Mouse (Mus musculus) adrenal gland, postnatal 4 days (tissue): ENCODE data around the gene Khdc3. TPM values are rescaled to one million over a fixed set of nuclear protein-coding genes. Genes with fewer than 3 reads are reported as not detected.
"Not testable (repeated sequence)": the region's sequence is repeated elsewhere in the genome, so short reads cannot be mapped to it uniquely, and the experiment has no call there.

ENCODE experiments used
- DNase-seq, 2 experiments: peaks; one replicate each; pipeline ENCODE4 v3.0.0; 2021 to 2022; ENCODE audit warnings: low spot score in 2 of 2, mixed read lengths in 2 of 2
- total RNA-seq, 2 experiments: library from RNA; stranded (reverse); gene quantifications; 2 replicates each; pipeline ENCODE4 v1.2.3; 2021

Khdc3 gene
- total RNA-seq, 2 experiments from 2014 or later = 1.3 to 1.5 TPM

DNA sequence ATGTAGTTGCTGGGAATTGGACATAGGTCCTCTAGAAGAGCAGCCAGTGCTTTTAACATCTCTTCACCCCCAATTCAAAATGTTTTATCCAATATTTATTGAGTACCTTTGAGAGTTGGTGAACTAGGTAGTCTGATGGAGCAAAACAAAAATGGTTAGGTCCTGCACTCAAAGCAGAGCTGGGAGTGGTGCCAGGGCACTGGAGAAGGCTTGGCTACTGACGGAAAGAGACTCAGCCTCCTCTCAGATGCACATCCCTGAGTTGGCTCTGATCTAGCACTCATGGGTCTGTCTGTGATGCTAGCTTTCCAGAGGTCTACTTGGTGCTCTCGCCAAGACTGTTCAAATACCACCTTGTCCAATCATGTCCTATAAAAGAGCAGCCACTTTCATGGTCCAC is 3.7 kb upstream of the Khdc3 start:
- DNase-seq = no peak

GRCm38 (mm10) chr9:73102181-73102580 is 545 bp downstream of the Khdc3 start, which contains the start of gene Gm20509:
Gene Gm20509 (plus strand): TSS chr9:73102470.
- no peak for DNase-seq

- peak in 1 of 2 experiments; percentile 27 for DNase-seq
Measured at GRCm38 (mm10) chr9:73103159-73103879, 1.7 kb downstream of the Khdc3 start.

DNA sequence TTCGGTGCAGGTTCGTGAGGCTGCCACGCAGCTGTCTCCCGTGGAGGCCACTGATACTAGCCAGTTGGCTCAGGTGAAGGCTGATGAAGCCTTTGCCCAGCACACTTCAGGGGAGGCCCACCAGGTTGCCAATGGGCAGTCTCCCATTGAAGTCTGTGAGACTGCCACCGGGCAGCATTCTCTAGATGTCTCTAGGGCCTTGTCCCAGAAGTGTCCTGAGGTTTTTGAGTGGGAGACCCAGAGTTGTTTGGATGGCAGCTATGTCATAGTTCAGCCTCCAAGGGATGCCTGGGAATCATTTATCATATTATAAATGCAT is 2.2 kb downstream of the Khdc3 start:
- DNase-seq = no peak

- no peak for DNase-seq
Measured at GRCm38 (mm10) chr9:73105141-73105540, 3.5 kb downstream of the Khdc3 start.

DNA sequence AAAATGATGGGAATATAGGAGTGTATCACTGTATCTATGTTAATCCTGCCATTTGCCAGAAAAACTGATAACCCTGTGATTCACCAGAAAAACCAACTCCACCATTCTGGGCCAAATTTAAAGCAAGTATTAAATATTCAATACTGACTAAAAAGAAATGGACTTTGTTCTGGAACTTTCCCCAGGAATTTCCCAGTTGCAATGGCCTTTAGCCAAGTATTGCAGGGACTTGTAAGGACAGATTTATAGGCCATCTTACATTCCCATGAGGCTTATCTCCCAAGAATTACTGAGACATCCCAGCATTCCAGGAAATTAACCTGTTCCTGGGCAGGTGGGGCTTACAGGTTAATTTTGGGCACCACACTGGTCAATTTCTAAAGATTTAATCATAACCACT is 4.1 kb downstream of the Khdc3 start:
- no peak for DNase-seq

GRCm38 (mm10) chr9:73112919-73113906 is 11.6 kb downstream of the Khdc3 start, which contains the start of gene Rsl24d1:
Gene Rsl24d1 (plus strand): TSS chr9:73113426.
- peak; percentile 37 to 62 for DNase-seq

GRCm38 (mm10) chr9:73116704-73117103 is 15.1 kb downstream of the Khdc3 start:
- not testable (repeated sequence) for DNase-seq

- no peak for DNase-seq
Measured at GRCm38 (mm10) chr9:73118012-73118411, 16.4 kb downstream of the Khdc3 start.

GRCm38 (mm10) chr9:73121735-73122134 is 20.1 kb downstream of the Khdc3 start:
- DNase-seq = no peak

DNA sequence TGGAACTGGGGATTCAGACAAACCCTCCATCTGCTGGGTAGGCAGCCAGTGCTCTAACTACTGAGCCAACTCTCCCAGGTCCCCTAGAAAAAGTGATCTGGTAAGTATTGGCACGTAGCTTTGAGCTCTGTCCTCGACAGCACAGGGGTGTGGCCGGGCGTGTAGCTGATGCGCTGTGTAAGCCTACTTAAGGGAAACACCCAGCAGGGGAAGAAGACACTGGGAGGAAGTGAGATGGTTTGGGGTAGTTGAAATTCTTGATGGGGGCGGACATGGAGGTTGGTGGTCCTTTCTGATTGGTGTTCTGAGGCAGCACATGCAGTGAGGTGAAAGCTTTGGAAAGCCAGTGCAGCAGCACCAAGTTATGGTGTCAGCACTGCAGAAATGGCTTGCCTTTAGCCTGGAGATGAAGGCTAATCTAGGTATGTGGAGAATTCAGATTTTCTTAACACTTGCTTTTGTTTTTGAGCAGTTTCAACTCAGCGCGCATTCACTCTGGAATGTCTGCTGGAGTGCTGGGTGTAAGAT is 23.5 kb downstream of the Khdc3 start:
- DNase-seq = no peak

GRCm38 (mm10) chr9:73127457-73127856 is 25.8 kb downstream of the Khdc3 start:
- no peak for DNase-seq

GRCm38 (mm10) chr9:73129875-73130274 is 28.2 kb downstream of the Khdc3 start:
- DNase-seq = no peak

- no peak for DNase-seq
Measured at GRCm38 (mm10) chr9:73130529-73130928, 28.9 kb downstream of the Khdc3 start.

- DNase-seq = no peak
Measured at GRCm38 (mm10) chr9:73137341-73137886, 35.8 kb downstream of the Khdc3 start.

Other genes starting within 250 kb of the Khdc3 start
- gene Pygo1, start 176.2 kb upstream of the Khdc3 start, total RNA-seq = 1 to 10 TPM; 7.4 to 7.7 TPM
- 1 to 10 TPM; 1.7 to 1.8 TPM for gene Dyx1c1, start 143.1 kb upstream of the Khdc3 start, total RNA-seq
- gene Gm44503, start 143.0 kb upstream of the Khdc3 start, total RNA-seq = not detected
- 10 to 100 TPM; 14.1 to 15.1 TPM for gene Ccpg1os, start 116.5 kb upstream of the Khdc3 start, total RNA-seq
- gene Ccpg1, start 116.4 kb upstream of the Khdc3 start, total RNA-seq = 10 to 100 TPM; 81.5 to 91.7 TPM
- 10 to 100 TPM; 18.8 to 20.4 TPM for gene Pigb, start 61.5 kb upstream of the Khdc3 start, total RNA-seq
- 10 to 100 TPM; 47.4 to 49.5 TPM for gene Rab27a, start 57.0 kb upstream of the Khdc3 start, total RNA-seq
- not detected for gene Gm20509, start 634 bp downstream of the Khdc3 start, total RNA-seq
- 10 to 100 TPM; 71.7 to 73.9 TPM for gene Rsl24d1, start 11.6 kb downstream of the Khdc3 start, total RNA-seq